Mouse (Mus musculus) retina, adult 2 months (tissue): Measurements from ENCODE around the gene Ablim1.

Experiments used
- DNase-seq: peaks from one replicate; pipeline ENCODE4 v3.0.0-alpha.2; 2012; ENCODE audit warnings: low read depth, low spot score

Gene Ablim1

GRCm38 (mm10) chr19:57188553-57188952 is 126.2 kb downstream of the Ablim1 start:
- DNase-seq = no peak

DNA sequence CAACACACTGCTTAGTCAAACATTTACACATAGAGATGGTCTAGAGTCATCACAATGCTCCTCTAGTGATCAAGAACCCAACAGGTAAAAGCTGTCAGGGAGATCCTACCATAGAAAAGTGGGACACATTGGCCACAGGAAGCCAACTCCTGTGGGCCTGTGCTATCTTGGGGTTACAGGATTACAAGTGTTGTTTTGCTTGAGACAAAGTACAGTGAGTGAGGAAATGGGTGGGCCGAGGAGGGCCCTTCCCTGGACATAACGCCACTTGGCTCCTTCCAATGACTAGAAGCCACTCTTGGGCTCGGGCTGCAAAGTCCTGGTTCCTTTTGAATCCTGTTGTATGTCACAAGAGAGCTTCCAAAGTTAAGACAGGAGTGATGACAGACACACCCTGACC is 129.7 kb downstream of the Ablim1 start:
- no peak for DNase-seq

DNA sequence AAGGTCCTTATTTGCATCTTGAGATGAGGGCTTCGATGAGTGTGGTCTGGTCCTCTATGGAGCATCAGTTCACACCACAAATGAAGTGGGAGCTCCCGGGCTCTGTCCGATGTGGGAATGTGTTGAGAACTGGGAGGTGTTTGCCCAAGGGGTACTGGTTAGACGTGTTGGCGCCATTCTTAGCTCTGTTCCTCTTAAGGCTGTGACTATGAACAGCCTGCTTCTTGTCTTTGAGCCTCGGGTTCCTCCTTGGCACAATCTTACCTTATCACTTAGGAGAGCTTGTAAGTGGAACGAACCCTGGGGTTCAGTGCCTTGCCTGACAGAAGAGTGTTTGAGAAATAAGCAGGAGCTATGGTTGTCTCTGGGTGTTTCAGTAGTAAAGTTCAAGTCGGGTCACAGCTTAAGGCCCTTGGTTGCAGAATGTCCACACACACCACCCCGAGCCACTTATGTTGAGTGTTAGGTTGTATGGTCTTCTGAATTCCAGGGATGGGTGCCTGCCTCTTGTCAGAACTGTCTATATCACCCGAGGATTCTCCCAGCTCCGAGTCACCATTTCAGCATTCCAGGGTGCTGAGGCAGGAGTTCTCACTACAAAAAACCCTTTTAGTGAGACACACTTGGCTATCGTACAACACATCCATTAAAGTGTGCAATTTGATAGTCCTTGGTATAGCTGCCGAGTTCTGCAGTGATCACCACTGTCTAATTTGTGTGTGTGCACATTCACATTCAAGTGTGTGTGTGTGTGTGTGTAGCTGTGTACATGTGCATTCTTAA is 131.6 kb downstream of the Ablim1 start:
- no peak for DNase-seq

DNA sequence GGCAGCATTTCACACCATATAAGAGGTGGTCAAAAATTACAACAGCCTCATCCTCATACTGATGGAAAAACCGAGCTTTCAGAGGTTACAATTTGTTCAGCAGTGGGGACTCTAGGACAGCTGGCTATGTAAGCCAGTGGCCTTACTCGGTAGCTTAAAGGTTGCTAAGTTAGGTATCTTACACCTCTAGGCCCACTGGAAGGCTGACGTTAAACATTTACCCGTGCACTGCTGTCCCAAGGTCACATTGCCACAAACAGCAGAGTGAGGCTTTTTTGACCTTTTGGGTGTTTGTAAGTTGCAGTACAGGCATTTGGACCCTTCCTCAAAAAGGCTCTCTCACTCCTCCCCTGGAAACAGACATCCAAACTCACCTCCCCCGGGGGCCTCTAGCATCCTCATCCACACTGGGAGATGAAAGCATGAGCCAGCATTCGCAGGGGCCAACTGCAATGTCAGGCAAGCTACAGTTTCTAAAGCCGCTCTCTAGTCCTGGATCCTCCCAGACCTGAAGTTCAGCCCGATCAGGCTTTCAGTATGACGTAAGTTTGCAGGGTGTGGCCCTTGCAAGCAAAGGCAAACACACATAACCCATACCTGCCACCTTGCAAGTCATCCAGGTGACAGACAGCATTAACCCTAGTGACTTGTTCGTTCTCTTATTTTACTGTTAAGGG is 132.7 kb downstream of the Ablim1 start:
- no peak for DNase-seq

- no peak for DNase-seq
These were observed 133.4 kb downstream of the Ablim1 start for GRCm38 (mm10) chr19:57181317-57181716.

DNA sequence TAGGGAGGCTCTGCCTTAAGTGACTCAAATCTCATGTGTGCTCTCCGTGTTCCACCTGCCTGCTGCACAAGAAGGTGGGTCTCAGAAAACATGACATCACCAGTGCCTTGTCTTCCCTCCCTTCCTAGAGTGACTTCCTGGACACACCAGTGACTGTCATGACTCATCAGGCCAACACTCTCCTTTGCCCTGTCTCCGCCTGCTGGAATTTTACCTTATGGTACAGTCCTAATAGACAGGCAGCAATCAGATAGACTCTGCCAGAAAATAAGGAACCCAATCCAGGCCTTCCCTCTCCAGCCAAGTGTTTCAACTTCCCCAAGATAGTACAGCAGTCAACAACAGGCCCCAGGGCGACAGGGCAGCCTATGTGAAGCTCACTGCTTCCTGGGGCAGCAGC is 133.8 kb downstream of the Ablim1 start:
- no peak for DNase-seq

DNA sequence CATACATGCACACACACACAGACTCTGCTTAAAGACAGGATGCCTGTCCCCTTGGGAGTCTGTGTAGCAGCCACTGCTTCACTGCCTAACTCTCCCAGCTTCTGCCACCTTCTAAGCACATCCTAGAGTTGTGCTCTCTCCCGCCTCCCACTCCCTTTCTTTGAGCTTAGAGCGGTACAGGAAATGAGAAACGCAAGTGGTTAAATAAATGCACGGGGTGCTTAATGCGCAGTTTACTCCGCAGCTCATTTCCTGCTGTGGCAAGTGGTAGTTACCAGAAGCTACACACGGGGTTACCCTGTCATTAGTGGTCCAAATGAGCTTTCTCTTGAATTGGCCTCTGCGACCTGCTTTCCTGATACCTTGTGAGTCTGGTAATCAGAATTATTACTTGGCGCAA is 134.4 kb downstream of the Ablim1 start:
- no peak for DNase-seq

- no peak for DNase-seq
These were observed 135.4 kb downstream of the Ablim1 start for GRCm38 (mm10) chr19:57179269-57179668.

DNA sequence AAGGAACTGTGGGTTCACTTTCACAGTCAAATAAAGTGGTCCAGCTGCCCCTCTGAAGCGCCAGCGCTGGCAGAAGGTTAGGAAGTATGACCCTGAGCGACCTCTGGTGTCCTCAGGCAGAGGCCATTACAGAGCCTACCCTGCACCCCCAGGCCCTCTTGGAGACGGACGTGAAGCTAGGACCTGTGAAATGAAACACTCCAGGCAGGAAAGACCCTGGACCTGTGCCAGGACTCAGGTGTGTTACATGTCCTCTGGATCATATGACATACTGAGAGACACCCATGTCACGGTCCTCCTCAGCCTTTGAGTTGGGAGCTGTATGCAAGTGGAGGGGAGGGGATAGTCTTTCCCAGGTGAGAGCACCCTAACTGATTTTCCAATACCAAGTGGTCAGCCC is 137.4 kb downstream of the Ablim1 start:
- DNase-seq = no peak

GRCm38 (mm10) chr19:57175077-57175476 is 139.6 kb downstream of the Ablim1 start:
- no peak for DNase-seq

DNA sequence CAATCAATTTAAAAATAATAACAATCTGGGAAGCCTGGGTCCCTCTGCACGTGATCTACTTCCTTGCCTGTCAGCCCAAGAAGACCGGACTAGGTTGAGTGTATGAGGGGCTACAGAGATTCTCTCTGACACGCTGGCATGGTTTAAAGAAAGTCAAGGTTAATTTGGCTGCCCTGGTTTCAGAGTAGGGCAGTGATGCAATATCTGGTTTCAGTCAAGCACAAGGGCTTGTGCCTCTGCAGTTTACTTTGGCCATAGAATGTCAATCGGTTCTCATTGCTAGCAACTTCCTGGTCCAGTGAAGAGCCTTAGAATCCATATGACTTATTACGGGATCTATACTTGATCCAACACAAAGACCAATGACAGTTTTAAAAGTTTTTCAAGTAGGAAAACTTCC is 140.2 kb downstream of the Ablim1 start:
- DNase-seq = no peak

DNA sequence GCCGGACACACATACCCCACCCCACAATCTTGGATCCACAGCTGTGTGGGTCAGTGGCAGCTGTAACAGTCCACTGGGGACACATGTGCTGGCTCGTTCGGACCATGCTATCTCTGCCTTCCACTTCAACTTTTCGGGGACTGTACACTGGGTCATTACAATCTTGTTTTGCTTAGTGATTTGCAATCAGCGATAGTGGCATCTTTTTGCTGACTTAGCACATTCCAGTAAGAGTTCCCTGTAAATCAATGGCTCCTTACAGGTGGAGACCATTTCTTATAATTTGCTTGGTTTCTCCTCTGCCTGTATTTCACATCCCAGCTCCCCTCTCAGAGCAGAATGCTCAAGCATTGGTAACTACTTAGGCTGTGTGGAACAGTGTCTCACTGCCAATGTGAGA is 140.7 kb downstream of the Ablim1 start:
- no peak for DNase-seq

DNA sequence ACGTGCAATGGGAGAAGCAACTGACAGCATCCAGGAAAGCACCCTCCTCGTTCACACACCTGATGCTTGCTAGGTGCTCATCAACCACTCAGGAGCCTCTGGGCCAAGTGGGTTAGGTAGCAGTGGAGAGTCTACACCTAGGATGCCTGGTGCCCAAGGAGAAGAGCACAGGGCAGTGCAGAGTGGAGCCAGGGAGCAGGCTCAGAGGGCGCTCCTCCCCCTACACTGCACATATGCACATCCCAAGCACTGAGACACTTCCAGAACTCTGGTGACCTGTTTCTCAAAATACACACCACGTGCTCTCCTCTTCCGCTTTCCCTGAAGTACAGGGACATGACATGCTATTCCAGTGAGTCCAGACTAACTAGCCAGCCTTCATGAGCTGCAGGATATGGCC is 142.4 kb downstream of the Ablim1 start:
- no peak for DNase-seq

GRCm38 (mm10) chr19:57170880-57171279 is 143.8 kb downstream of the Ablim1 start:
- no peak for DNase-seq

- DNase-seq = no peak
These were observed 145.2 kb downstream of the Ablim1 start for GRCm38 (mm10) chr19:57169485-57169884.

- no peak for DNase-seq
These were observed 147.0 kb downstream of the Ablim1 start for GRCm38 (mm10) chr19:57167721-57168120.

DNA sequence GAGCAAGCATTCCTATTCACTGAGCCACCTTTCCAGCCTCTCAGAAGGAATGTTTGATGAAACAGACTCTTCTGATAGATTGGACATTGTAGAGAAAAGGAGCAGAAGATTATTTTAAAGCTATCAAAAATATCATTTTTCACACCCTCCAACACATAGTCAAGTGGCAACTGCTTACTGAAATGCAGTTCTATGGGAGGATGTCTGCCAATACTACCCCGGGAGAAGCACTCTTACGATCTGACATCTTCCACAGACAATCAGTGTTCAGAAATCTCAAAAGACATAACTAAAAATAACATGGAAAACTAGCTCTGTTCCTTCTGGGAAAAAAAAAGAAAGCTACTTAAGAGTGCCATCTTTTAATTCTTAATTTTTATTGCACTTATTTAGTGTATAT is 149.8 kb downstream of the Ablim1 start:
- no peak for DNase-seq

DNA sequence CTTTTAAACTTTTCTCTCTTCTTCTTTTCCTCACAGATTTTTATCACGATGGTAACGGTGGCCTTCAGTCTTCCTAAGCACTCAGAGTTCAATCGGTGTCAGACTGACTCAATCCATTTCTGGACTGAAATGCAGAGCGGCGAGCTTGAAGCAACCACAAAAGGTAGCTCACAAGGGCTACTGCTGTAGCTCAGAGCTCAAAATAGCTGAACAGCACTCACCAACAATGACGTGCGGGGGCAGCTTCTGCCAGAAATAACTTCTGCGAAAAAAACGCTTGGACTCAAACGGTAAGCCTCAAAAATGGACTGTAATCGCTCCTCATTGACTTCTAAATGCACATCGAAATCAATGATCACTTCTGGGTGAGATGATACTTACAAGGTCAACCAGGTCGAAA is 151.4 kb downstream of the Ablim1 start:
- DNase-seq = no peak

GRCm38 (mm10) chr19:57161978-57162727 is 152.6 kb downstream of the Ablim1 start:
- DNase-seq = no peak

- peak; percentile 33 for DNase-seq
These were observed 153.6 kb downstream of the Ablim1 start for GRCm38 (mm10) chr19:57161010-57161660.

DNA sequence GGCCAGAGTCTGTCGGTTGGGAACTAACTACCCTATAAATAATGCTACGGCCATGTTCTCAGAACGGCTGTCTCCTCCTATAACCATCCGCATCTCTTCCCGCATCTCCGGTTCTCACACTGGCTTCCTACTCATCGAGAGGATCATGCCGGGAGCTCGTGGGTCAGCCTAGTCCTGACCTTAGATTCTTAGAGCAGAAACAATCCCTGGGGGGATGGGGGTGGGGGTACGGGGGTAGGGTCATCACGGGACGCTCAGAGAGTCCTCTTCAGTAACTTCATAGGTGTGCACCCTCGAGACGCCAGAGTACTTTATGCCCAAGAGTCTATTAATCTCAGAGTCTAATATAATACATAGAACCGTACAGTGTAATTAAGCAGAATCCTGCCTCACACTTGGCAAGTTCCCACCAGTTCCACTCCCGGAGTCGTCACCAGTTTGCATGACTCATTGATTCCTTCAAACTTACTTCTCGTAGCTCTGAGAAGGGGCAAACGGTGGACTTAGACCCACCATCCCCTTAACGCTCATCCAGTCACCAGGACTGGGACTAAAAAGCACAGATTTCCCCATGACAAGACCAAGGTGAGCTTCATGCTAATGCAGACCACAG is 156.9 kb downstream of the Ablim1 start:
- no peak for DNase-seq
